Comparison of ENCODE assay signal across 11 mouse cellular contexts in genomic region chr7:7295595-7295994, GRCm38 (mm10). TPM values are rescaled to one million over a fixed set of nuclear protein-coding genes. Genes with fewer than 3 reads are reported as not detected.
A peak's percentile ranks its signal among the peaks of the same experiment; 100 is the strongest.
DNase-seq lines count a peak whose midpoint lies in the region; ATAC-seq lines count a peak whose summit lies in the region.
"Had no signal": no experiment of that assay in that cellular context is flagged by ENCODE, and none has a peak within 500 bp of the region (broad histone marks: within the 10 kb centered on the region; RNA-seq: fewer than 3 reads in every experiment).

No protein-coding gene starts in this region.

- no peak overlapping the region for H3K27ac ChIP-seq in heart, embryonic 12.5 days (ENCODE audit: poor library complexity, severe bottlenecking)
- H3K27ac ChIP-seq in embryonic facial prominence, embryonic 11.5 days (replicated peaks; ENCODE audit: low read depth, low read length), result no peak overlapping the region
- H3K27ac ChIP-seq: embryonic facial prominence, embryonic 12.5 days; limb, embryonic 15.5 days; stomach, embryonic 15.5 days had no signal

- 82% methylated on average over 16 of the region's 16 CpGs for WGBS in heart, embryonic 12.5 days
- whole genome bisulfite sequencing in embryonic facial prominence, embryonic 11.5 days, result 89% methylated on average over 16 of the region's 16 CpGs

- no peaks in the 10 kb centered on the region for H3K9me3 ChIP-seq in heart, embryonic 12.5 days (replicated peaks)
- no peaks in the 10 kb centered on the region for H3K9me3 ChIP-seq in embryonic facial prominence, embryonic 11.5 days (replicated peaks; ENCODE audit: control insufficient read depth, low read length)
- H3K9me3 ChIP-seq: embryonic facial prominence, embryonic 12.5 days; limb, embryonic 15.5 days; stomach, embryonic 15.5 days had no signal

- H3K36me3 ChIP-seq in heart, embryonic 12.5 days, result peaks cover 47% of the 10 kb centered on the region
- H3K36me3 ChIP-seq in embryonic facial prominence, embryonic 11.5 days (replicated peaks; ENCODE audit: control insufficient read depth, insufficient read depth, low read depth, low read length), result no peaks in the 10 kb centered on the region; the same call in 1 of the 2 replicates

- DNase-seq in heart, adult 8-10 months (ENCODE audit: low spot score), result peak; percentile 58
- peak; percentile 36 to 49 for DNase-seq in CD8-positive naive resting alpha-beta T cell, adult 2 months (ENCODE audit: low read depth in 2 of 2, low spot score in 2 of 2)
- DNase-seq in adrenal gland, adult 8-10 months, result peak; percentile 31
- peak; percentile 25 for DNase-seq in embryonic facial prominence, embryonic 11.5 days (ENCODE audit: low spot score)
- peak; percentile 63 to 67 for DNase-seq in layer of hippocampus, postnatal 10 days (ENCODE audit: low spot score in 2 of 2)
- DNase-seq in retina, postnatal 1 day, result peak; percentile 71
- no peak for DNase-seq in urinary bladder, postnatal 10 days (ENCODE audit: low spot score)

- no peaks in the 10 kb centered on the region for H3K27me3 ChIP-seq in heart, embryonic 12.5 days (replicated peaks)
- no peaks in the 10 kb centered on the region for H3K27me3 ChIP-seq in embryonic facial prominence, embryonic 11.5 days (ENCODE audit: control insufficient read depth, insufficient read depth, low read length)
- H3K27me3 ChIP-seq: embryonic facial prominence, embryonic 12.5 days; limb, embryonic 15.5 days; stomach, embryonic 15.5 days had no signal

- H3K9ac ChIP-seq in heart, embryonic 12.5 days, result no peak overlapping the region
- no peak overlapping the region for H3K9ac ChIP-seq in embryonic facial prominence, embryonic 11.5 days (replicated peaks; ENCODE audit: low read length)
- H3K9ac ChIP-seq: embryonic facial prominence, embryonic 12.5 days; limb, embryonic 15.5 days; stomach, embryonic 15.5 days had no signal

- no peak for ATAC-seq in heart, embryonic 12.5 days (ENCODE audit: insufficient number of reproducible peaks, low FRiP score)
- ATAC-seq in embryonic facial prominence, embryonic 11.5 days (replicated peaks; ENCODE audit: insufficient number of reproducible peaks, low FRiP score, low TSS enrichment, low read depth), result no peak

- H3K4me2 ChIP-seq in heart, embryonic 12.5 days, result no peak overlapping the region
- H3K4me2 ChIP-seq in embryonic facial prominence, embryonic 11.5 days (ENCODE audit: low read depth, low read length), result no peak overlapping the region
- H3K4me2 ChIP-seq: embryonic facial prominence, embryonic 12.5 days; limb, embryonic 15.5 days; stomach, embryonic 15.5 days had no signal

- peaks cover 6% of the 10 kb centered on the region for H3K4me1 ChIP-seq in heart, embryonic 12.5 days (replicated peaks)
- H3K4me1 ChIP-seq in embryonic facial prominence, embryonic 11.5 days (ENCODE audit: control insufficient read depth, insufficient read depth, low read length), result no peaks in the 10 kb centered on the region
- H3K4me1 ChIP-seq: embryonic facial prominence, embryonic 12.5 days had no signal

- H3K4me3 ChIP-seq in heart, embryonic 12.5 days, result no peak overlapping the region
- no peak overlapping the region for H3K4me3 ChIP-seq in embryonic facial prominence, embryonic 11.5 days (ENCODE audit: low read depth, low read length)
- H3K4me3 ChIP-seq: embryonic facial prominence, embryonic 12.5 days; limb, embryonic 15.5 days; stomach, embryonic 15.5 days had no signal

RNA-seq across cellular contexts. Expression of gene Clcn4, which starts 5.1 kb away (rescaled TPM):
- total RNA-seq in heart, adult 8-10 months (2022), result 10 to 100 TPM; 49.4 to 54.8 (median 52.3) TPM
- polyA plus RNA-seq in heart, embryonic 12.5 days (2016; fragmentation: Nextera tagmentation; extraction: Ambion mirVana), result 44.6 and 45.7 TPM in 2 replicates
- 10 to 100 TPM; 62.5 to 81.8 (median 73.6) TPM for total RNA-seq in adrenal gland, adult 8-10 months (2022)
- polyA plus RNA-seq in embryonic facial prominence, embryonic 11.5 days (2014; fragmentation: Nextera tagmentation; extraction: Ambion mirVana), result 36.5 and 41.4 TPM in 2 replicates
- total RNA-seq in layer of hippocampus, postnatal 10 days (2021), result 100 to 1,000 TPM; 168 to 170 TPM

RNA-seq across cellular contexts. Expression of gene Gm45844, which starts 17.5 kb away (rescaled TPM):
- total RNA-seq in heart, adult 8-10 months (2022), result 1 to 10 TPM in 3 of 4 experiments, under 1 TPM in 1; 0.90 to 1.8 (median 1.2) TPM
- 1.4 and 2.6 TPM in 2 replicates for polyA plus RNA-seq in heart, embryonic 12.5 days (2016; fragmentation: Nextera tagmentation; extraction: Ambion mirVana)
- 1 to 10 TPM; 4.1 to 7.9 (median 5.3) TPM for total RNA-seq in adrenal gland, adult 8-10 months (2022)
- 2.5 and 3.0 TPM in 2 replicates for polyA plus RNA-seq in embryonic facial prominence, embryonic 11.5 days (2014; fragmentation: Nextera tagmentation; extraction: Ambion mirVana)
- total RNA-seq in layer of hippocampus, postnatal 10 days (2021), result 10 to 100 TPM; 13.0 to 15.3 TPM

RNA-seq across cellular contexts. Expression of gene Vmn2r30, which starts 41.8 kb away (rescaled TPM):
- total RNA-seq in heart, adult 8-10 months (2022), result not detected
- polyA plus RNA-seq in heart, embryonic 12.5 days (2016; fragmentation: Nextera tagmentation; extraction: Ambion mirVana), result not detected in 2 replicates
- total RNA-seq in adrenal gland, adult 8-10 months (2022), result under 1 TPM; 0.22 to 0.31 (median 0.26) TPM
- not detected in 2 replicates for polyA plus RNA-seq in embryonic facial prominence, embryonic 11.5 days (2014; fragmentation: Nextera tagmentation; extraction: Ambion mirVana)
- under 1 TPM; 0.11 to 0.21 TPM for total RNA-seq in layer of hippocampus, postnatal 10 days (2021)
- polyA plus RNA-seq: embryonic facial prominence, embryonic 12.5 days; stomach, embryonic 15.5 days had no signal

RNA-seq across cellular contexts. Expression of gene Vmn2r29, which starts 48.5 kb away (rescaled TPM):
- under 1 TPM in 1 of 4 experiments, not detected in 3; 0.24 TPM for total RNA-seq in heart, adult 8-10 months (2022)
- 0.08 and 0.24 TPM in 2 replicates for polyA plus RNA-seq in heart, embryonic 12.5 days (2016; fragmentation: Nextera tagmentation; extraction: Ambion mirVana)
- total RNA-seq in adrenal gland, adult 8-10 months (2022), result 1 to 10 TPM; 1.0 to 1.7 (median 1.4) TPM
- 0.27 and 0.45 TPM in 2 replicates for polyA plus RNA-seq in embryonic facial prominence, embryonic 11.5 days (2014; fragmentation: Nextera tagmentation; extraction: Ambion mirVana)
- total RNA-seq in layer of hippocampus, postnatal 10 days (2021), result 1 to 10 TPM; 1.6 to 2.6 TPM
